Mouse (Mus musculus) left cerebral cortex, postnatal 4 days (tissue): ENCODE measurements at regions not wholly inside any gene's neighbourhood (a gene's known extent, or its start where the extent isn't known, plus 50 kb on each side); places are given as distances from the start of the nearest gene placed in this dataset. TPM values are rescaled to one million over a fixed set of nuclear protein-coding genes. Genes with fewer than 3 reads are reported as not detected.

Source experiments
- microRNA-seq: library from miRNA; unstranded; fragments of <30 nt; microRNA quantifications from one replicate; pipeline ENCODE4 v1.2.0, GENCODE M21; 2022

Small RNA genes lying in the stretch of these regions (microRNA-seq; reads per million reads assigned to microRNA genes)
- gene Gm23064: not detected
